Comparison of ENCODE assay signal across 8 mouse cellular contexts in the genomic region with DNA sequence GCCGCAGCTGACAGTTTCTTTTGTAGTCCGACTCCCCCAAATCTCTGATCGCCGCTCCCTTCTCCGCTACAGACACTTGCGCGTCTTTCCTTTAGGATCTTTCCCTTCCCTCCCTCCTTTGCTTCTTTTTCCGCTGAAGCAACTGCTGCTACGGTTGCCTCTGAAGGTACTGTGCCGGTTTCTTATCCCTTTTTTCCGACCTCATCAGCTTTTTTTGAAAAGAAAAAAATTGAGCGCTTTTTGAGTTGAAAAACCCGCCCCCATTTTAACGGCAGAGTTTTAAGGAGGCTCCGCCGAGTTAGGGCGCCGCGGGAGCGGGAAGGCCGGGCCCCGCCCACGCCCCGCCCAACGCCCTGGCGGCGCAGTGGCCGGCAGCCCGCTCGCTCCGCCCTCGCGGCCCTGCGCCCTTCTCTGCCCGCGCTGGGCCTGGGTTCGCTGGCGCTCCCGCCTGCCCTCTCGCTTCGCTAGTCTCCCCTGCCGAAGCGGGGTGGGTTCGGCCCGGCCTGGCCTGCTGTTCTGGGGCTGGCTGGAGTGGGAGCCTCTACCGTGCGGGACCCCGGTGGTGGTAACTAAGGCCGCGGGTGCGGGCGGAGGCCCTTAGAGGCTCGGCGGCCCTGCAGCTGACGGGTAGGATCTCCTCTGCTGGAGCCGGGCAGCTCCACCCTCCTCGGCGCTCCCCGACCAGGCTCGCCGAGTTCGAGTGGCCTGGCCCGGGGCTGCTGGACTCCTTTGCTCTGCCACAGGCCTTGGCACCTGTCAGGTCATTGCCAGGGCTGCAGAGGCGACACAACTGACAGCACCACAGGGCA. TPM values are rescaled to one million over a fixed set of nuclear protein-coding genes. Genes with fewer than 3 reads are reported as not detected.
A peak's percentile ranks its signal among the peaks of the same experiment; 100 is the strongest.
DNase-seq lines count a peak whose midpoint lies in the region; ATAC-seq and TF ChIP-seq lines count a peak whose summit lies in the region.

A gene (minus strand): TSS at position 729 of the 809 bp plus-strand sequence.

- TF ChIP-seq CTCF in bone marrow, adult 2 months (IDR thresholded peaks at IDR 0.05; ENCODE audit: control insufficient read depth, insufficient read depth, low read length) = no peak

- ATAC-seq in embryonic facial prominence, embryonic 15.5 days (ENCODE audit: insufficient number of reproducible peaks, low FRiP score, low TSS enrichment, low read depth) = peak; percentile 95
- peak; percentile 96 for ATAC-seq in kidney, embryonic 15.5 days (replicated peaks; ENCODE audit: low FRiP score)
- ATAC-seq in liver, embryonic 11.5 days (replicated peaks; ENCODE audit: low FRiP score) = peak; percentile 94

- H3K9me3 ChIP-seq in embryonic facial prominence, embryonic 15.5 days (replicated peaks) = no peaks in the 10 kb centered on the region
- H3K9me3 ChIP-seq in heart, embryonic 10.5 days = no peaks in the 10 kb centered on the region
- no peaks in the 10 kb centered on the region for H3K9me3 ChIP-seq in kidney, embryonic 15.5 days (replicated peaks)
- H3K9me3 ChIP-seq in liver, embryonic 11.5 days (ENCODE audit: control insufficient read depth, low read length) = no peaks in the 10 kb centered on the region

- peak; percentile 93 for DNase-seq in A20 (ENCODE audit: low read depth, low spot score)
- DNase-seq in heart, embryonic 10.5 days (ENCODE audit: low spot score) = peak; percentile 92
- DNase-seq in liver, embryonic 11.5 days (ENCODE audit: low spot score) = peak; percentile 91
- peak; percentile 89 to 95 for DNase-seq in spleen, postnatal 4 days (ENCODE audit: low spot score in 2 of 2)

- H3K27ac ChIP-seq in bone marrow, adult 2 months (ENCODE audit: control insufficient read depth, insufficient read depth, low read depth, low read length, poor library complexity) = peak within 1 kb of the TSS; percentile 100
- peak within 1 kb of the TSS; percentile 97 for H3K27ac ChIP-seq in embryonic facial prominence, embryonic 15.5 days (replicated peaks)
- H3K27ac ChIP-seq in heart, embryonic 10.5 days = peak within 1 kb of the TSS; percentile 97
- peak within 1 kb of the TSS; percentile 94 for H3K27ac ChIP-seq in kidney, embryonic 15.5 days
- H3K27ac ChIP-seq in liver, embryonic 11.5 days (ENCODE audit: low read depth, low read length) = peak within 1 kb of the TSS; percentile 94

- H3K79me2 ChIP-seq in myocyte (ENCODE audit: control insufficient read depth, insufficient read depth) = peaks cover 43% of the 10 kb centered on the region

- under 1% methylated on average over 64 of the region's 64 CpGs for WGBS in bone marrow, adult 2 months
- WGBS in embryonic facial prominence, embryonic 15.5 days = under 1% methylated on average over 64 of the region's 64 CpGs
- under 1% methylated on average over 64 of the region's 64 CpGs for WGBS in heart, embryonic 10.5 days
- WGBS in kidney, embryonic 15.5 days = under 1% methylated on average over 64 of the region's 64 CpGs
- WGBS in liver, embryonic 11.5 days = under 1% methylated on average over 64 of the region's 64 CpGs

- H3K27me3 ChIP-seq in embryonic facial prominence, embryonic 15.5 days = peaks cover 10% of the 10 kb centered on the region
- H3K27me3 ChIP-seq in heart, embryonic 10.5 days (ENCODE audit: insufficient read depth, poor library complexity, severe bottlenecking) = peaks cover 34% of the 10 kb centered on the region
- peaks cover 24% of the 10 kb centered on the region for H3K27me3 ChIP-seq in kidney, embryonic 15.5 days
- peaks cover 25% of the 10 kb centered on the region for H3K27me3 ChIP-seq in liver, embryonic 11.5 days (replicated peaks; ENCODE audit: control insufficient read depth, insufficient read depth, low read length)
- H3K27me3 ChIP-seq in myocyte (ENCODE audit: control insufficient read depth, insufficient read depth, insufficient read length) = no peaks in the 10 kb centered on the region

- H3K4me1 ChIP-seq in bone marrow, adult 2 months (ENCODE audit: control insufficient read depth, insufficient read depth, low read length) = no peaks in the 10 kb centered on the region; the same call in 1 of the 2 replicates
- 0 out of 2 replicates have a peak, but pooled peaks cover 13% of the 10 kb centered on the region for H3K4me1 ChIP-seq in embryonic facial prominence, embryonic 15.5 days
- H3K4me1 ChIP-seq in heart, embryonic 10.5 days = peaks cover 18% of the 10 kb centered on the region; the same call in 1 of the 2 replicates
- H3K4me1 ChIP-seq in kidney, embryonic 15.5 days = peaks cover 23% of the 10 kb centered on the region
- H3K4me1 ChIP-seq in liver, embryonic 11.5 days (replicated peaks; ENCODE audit: control insufficient read depth, insufficient read depth, low read length) = peaks cover 4% of the 10 kb centered on the region; the same call in 1 of the 2 replicates

- TF ChIP-seq POLR2A in bone marrow, adult 2 months (IDR thresholded peaks at IDR 0.05; ENCODE audit: borderline replicate concordance, control insufficient read depth, low read depth, low read length) = peak; percentile 95
- peak; percentile 94 for TF ChIP-seq POLR2A in myocyte (IDR thresholded peaks at IDR 0.05; ENCODE audit: insufficient read length, low read depth)

- H3K4me2 ChIP-seq in embryonic facial prominence, embryonic 15.5 days (replicated peaks) = peak within 1 kb of the TSS; percentile 96
- peak within 1 kb of the TSS; percentile 97 for H3K4me2 ChIP-seq in kidney, embryonic 15.5 days
- H3K4me2 ChIP-seq in liver, embryonic 11.5 days = peak within 1 kb of the TSS; percentile 98
- peak within 1 kb of the TSS; percentile 78 for H3K4me2 ChIP-seq in myocyte (ENCODE audit: low read depth)

- no peaks in the 10 kb centered on the region for H3K36me3 ChIP-seq in embryonic facial prominence, embryonic 15.5 days
- H3K36me3 ChIP-seq in heart, embryonic 10.5 days = no peaks in the 10 kb centered on the region
- no peaks in the 10 kb centered on the region for H3K36me3 ChIP-seq in kidney, embryonic 15.5 days
- no peaks in the 10 kb centered on the region for H3K36me3 ChIP-seq in liver, embryonic 11.5 days (ENCODE audit: control insufficient read depth, insufficient read depth, low read length)
- no peaks in the 10 kb centered on the region for H3K36me3 ChIP-seq in myocyte (ENCODE audit: control insufficient read depth, insufficient read depth)

- H3K4me3 ChIP-seq in bone marrow, adult 2 months (replicated peaks; ENCODE audit: control insufficient read depth, low read depth, low read length) = peak within 1 kb of the TSS; percentile 95
- peak within 1 kb of the TSS; percentile 81 for H3K4me3 ChIP-seq in embryonic facial prominence, embryonic 15.5 days (replicated peaks)
- H3K4me3 ChIP-seq in heart, embryonic 10.5 days = peak within 1 kb of the TSS; percentile 80
- peak within 1 kb of the TSS; percentile 74 for H3K4me3 ChIP-seq in kidney, embryonic 15.5 days (replicated peaks)
- peak within 1 kb of the TSS; percentile 79 for H3K4me3 ChIP-seq in liver, embryonic 11.5 days (ENCODE audit: low read depth, low read length)
- H3K4me3 ChIP-seq in myocyte = peak within 1 kb of the TSS; percentile 80

- peak within 1 kb of the TSS; percentile 73 for H3K9ac ChIP-seq in embryonic facial prominence, embryonic 15.5 days
- H3K9ac ChIP-seq in kidney, embryonic 15.5 days = peak within 1 kb of the TSS; percentile 91
- peak within 1 kb of the TSS; percentile 95 for H3K9ac ChIP-seq in liver, embryonic 11.5 days (ENCODE audit: low read depth, low read length)

- H3ac ChIP-seq in myocyte (ENCODE audit: control insufficient read depth, insufficient read length) = peak within 1 kb of the TSS; percentile 76

TF ChIP-seq in myocyte, 11 proteins besides CTCF, POLR2A, EP300 and RAD21:
- TF ChIP-seq MYOG (IDR thresholded peaks at IDR 0.05; ENCODE audit: control insufficient read depth in 1 of 3, insufficient read depth in 1 of 3, insufficient read length in 2 of 3, low read depth in 2 of 3) (peak in 1 of 3 experiments; percentile 53), REST (IDR thresholded peaks at IDR 0.05; ENCODE audit: insufficient read depth, insufficient read length) (no peak), USF1 (IDR thresholded peaks at IDR 0.05; ENCODE audit: low read depth) (no peak), MAX (IDR thresholded peaks at IDR 0.05; ENCODE audit: low read depth) (no peak), SRF (IDR thresholded peaks at IDR 0.05; ENCODE audit: control insufficient read depth, insufficient read length, low read depth) (no peak), MYOD1 (IDR thresholded peaks at IDR 0.05; ENCODE audit: control insufficient read depth in 1 of 3, insufficient read length in 2 of 3, low read depth in 2 of 3) (peak in 2 of 3 experiments; percentile 22 to 54), TCF12 (IDR thresholded peaks at IDR 0.05; ENCODE audit: insufficient read depth, poor library complexity, severe bottlenecking) (no peak), TCF3 (IDR thresholded peaks at IDR 0.05; ENCODE audit: insufficient read length, low read depth) (no peak), POLR2AphosphoS2 (IDR thresholded peaks at IDR 0.05; ENCODE audit: insufficient read length, low read depth) (peak; percentile 91), CEBPB (IDR thresholded peaks at IDR 0.05; ENCODE audit: insufficient read depth, poor library complexity, severe bottlenecking) (no peak), E2F4 (IDR thresholded peaks at IDR 0.05; ENCODE audit: insufficient read depth) (peak; percentile 80)
TF ChIP-seq in myocyte: peak in this region for 4.

RNA-seq across cellular contexts. Expression of the gene that starts here (rescaled TPM):
- 24.8 and 35.9 TPM in 2 replicates for polyA plus RNA-seq in bone marrow, adult 2 months (2011; ENCODE audit: insufficient read depth, insufficient read length, low replicate concordance, missing spikeins)
- 22.5 and 25.7 TPM in 2 replicates for polyA plus RNA-seq in embryonic facial prominence, embryonic 15.5 days (2015; fragmentation: Nextera tagmentation; extraction: Ambion mirVana)
- 3.7 and 4.4 TPM in 2 replicates for polyA plus RNA-seq in heart, embryonic 10.5 days (2016; fragmentation: Nextera tagmentation; extraction: Ambion mirVana)
- 4.8 and 5.1 TPM in 2 replicates for polyA plus RNA-seq in kidney, embryonic 15.5 days (2015; fragmentation: Nextera tagmentation; extraction: Ambion mirVana)
- polyA plus RNA-seq in liver, embryonic 11.5 days (2014; fragmentation: Nextera tagmentation; extraction: Ambion mirVana) = 6.8 and 7.3 TPM in 2 replicates
- 17.3 TPM for polyA plus RNA-seq in myocyte (2012; fragmentation: generic; extraction: Trizol)

Comparison
In these comparisons a context has a peak if more than half of its experiments do, and no peak if none do; other contexts are left out.
1. Peak in every context shown above with its lines: DNase-seq, ATAC-seq, H3K4me3 ChIP-seq and H3K27ac ChIP-seq.